Mouse (Mus musculus) G1E (cell line): ENCODE results near the gene Cwh43.

Experiments used
- CTCF ChIP-seq: IDR thresholded peaks from 2 replicates; pipeline ENCODE4 v1.5.1; 2012; ENCODE audit warnings: low read depth, low read length, inconsistent platforms, mixed read lengths
- GATA1 ChIP-seq: IDR thresholded peaks from 2 replicates; pipeline ENCODE4 v1.6.1; 2012; ENCODE audit warnings: borderline replicate concordance, low read length, inconsistent platforms, mixed read lengths
- GATA2 ChIP-seq: IDR thresholded peaks from 2 replicates; pipeline ENCODE4 v1.6.1; 2012; ENCODE audit warnings: low read depth, low read length, inconsistent platforms, borderline replicate concordance
- POLR2AphosphoS5 ChIP-seq: IDR thresholded peaks from 2 replicates; pipeline ENCODE4 v1.6.1; 2012; ENCODE audit warnings: low read depth, low read length, inconsistent platforms; ENCODE audit not compliant: insufficient replicate concordance
- TAL1 ChIP-seq: conservative IDR thresholded peaks from 2 replicates; pipeline ENCODE4 v1.6.1; 2012; ENCODE audit warnings: low read depth, low read length, inconsistent platforms, mixed read lengths

DNA sequence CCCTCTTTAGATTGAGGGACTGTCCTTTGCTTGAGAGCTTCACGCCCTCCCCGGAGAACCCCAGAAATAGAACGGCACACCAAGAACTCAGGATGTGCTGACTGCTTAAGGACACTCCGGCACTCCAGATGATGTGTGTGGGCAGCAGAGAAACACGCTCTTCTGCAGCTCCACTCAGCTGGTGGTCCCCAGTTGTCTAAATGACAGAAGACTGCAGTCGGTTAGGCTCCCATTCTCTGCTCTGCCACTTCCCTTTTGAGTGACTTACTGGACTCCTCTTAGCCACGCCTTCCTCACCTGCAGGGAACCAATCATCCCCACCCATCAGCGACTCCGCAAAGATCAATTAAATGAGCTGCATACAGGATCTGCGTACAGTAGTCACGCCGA lies 46.1 kb upstream of the Cwh43 start:
- TF ChIP-seq POLR2AphosphoS5: no peak
- no peak for TF ChIP-seq CTCF
- no peak for TF ChIP-seq GATA1
- TF ChIP-seq TAL1: no peak
- no peak for TF ChIP-seq GATA2
